Mouse (Mus musculus) liver, embryonic 11.5 days (tissue): Measurements from ENCODE around the gene Shisa3. TPM values are rescaled to one million over a fixed set of nuclear protein-coding genes. Genes with fewer than 3 reads are reported as not detected.

Source experiments
- ATAC-seq: fragments of 200-750 bp; cut with Nextera tagmentation; replicated peaks from 2 replicates; pipeline ENCODE4 v1.8.0; 2017; ENCODE audit warnings: moderate number of reproducible peaks, mild to moderate bottlenecking, moderate TSS enrichment, moderate library complexity; ENCODE audit not compliant: low FRiP score
- DNase-seq: peaks from one replicate; pipeline ENCODE4 v3.0.0-alpha.2; 2017; ENCODE audit warnings: low spot score
- H3K27ac ChIP-seq: fragments of 300-500 bp; sonication (generic); 2 replicates; pipeline ENCODE4 v1.5.1; 2014; ENCODE audit warnings: mild to moderate bottlenecking, low read depth, low read length, control low read depth
- H3K27me3 ChIP-seq: fragments of 300-500 bp; sonication (generic); replicated peaks from 2 replicates; pipeline ENCODE4 v1.6.1; 2014; ENCODE audit warnings: low read length, mixed read lengths; ENCODE audit not compliant: control insufficient read depth, insufficient read depth
- H3K36me3 ChIP-seq: fragments of 300-500 bp; sonication (generic); 2 replicates; pipeline ENCODE4 v1.6.1; 2014; ENCODE audit warnings: mild to moderate bottlenecking, low read length, moderate library complexity, mixed read lengths; ENCODE audit not compliant: control insufficient read depth, insufficient read depth
- H3K4me1 ChIP-seq: fragments of 300-500 bp; sonication (generic); replicated peaks from 2 replicates; pipeline ENCODE4 v1.6.1; 2014; ENCODE audit warnings: low read length, mixed read lengths; ENCODE audit not compliant: control insufficient read depth, insufficient read depth
- H3K4me2 ChIP-seq: fragments of 300-500 bp; sonication (generic); 2 replicates; pipeline ENCODE4 v1.6.1; 2014; ENCODE audit warnings: mild to moderate bottlenecking, control low read depth, moderate library complexity
- H3K4me3 ChIP-seq: fragments of 300-500 bp; sonication (generic); 2 replicates; pipeline ENCODE4 v1.5.1; 2014; ENCODE audit warnings: low read depth, low read length, control low read depth
- H3K9ac ChIP-seq: fragments of 300-500 bp; sonication (generic); 2 replicates; pipeline ENCODE4 v1.6.1; 2014; ENCODE audit warnings: low read depth, low read length, control low read depth
- H3K9me3 ChIP-seq: fragments of 300-500 bp; sonication (generic); 2 replicates; pipeline ENCODE4 v1.6.1; 2016; ENCODE audit warnings: low read length, inconsistent platforms, mixed read lengths; ENCODE audit not compliant: control insufficient read depth
- WGBS: fragments of 180-500 bp; shearing (Covaris S2); extraction: QIAGEN DNeasy Blood & Tissue Kit; methylation state at CpG from one replicate; pipeline ENCODE4 v1.1.7; 2014; 5-methylcytosine and 5-hydroxymethylcytosine counted together
- polyA plus RNA-seq: library from polyadenylated mRNA; unstranded; fragments of >200 nt; fragmentation: Nextera tagmentation; extraction: Ambion mirVana; gene quantifications from 2 replicates; pipeline ENCODE4 v1.2.1, GENCODE M21; 2014

Shisa3 gene
- polyA plus RNA-seq, 1 experiment from 2014 or later: 22.1 TPM

GRCm38 (mm10) chr5:67655696-67656519, 48.2 kb downstream of the Shisa3 start:
- Histone ChIP-seq H3K4me2 (no peak overlapping the region), H3K9ac (no peak overlapping the region), H3K27ac (no peak overlapping the region), H3K4me3 (no peak overlapping the region), H3K4me1 (no peaks in the 10 kb centered on the region), H3K36me3 (0 out of 2 replicates have a peak, but pooled peaks cover 4% of the 10 kb centered on the region), H3K9me3 (no peaks in the 10 kb centered on the region), H3K27me3 (no peaks in the 10 kb centered on the region)
- ATAC-seq (no peak), DNase-seq (no peak)
- WGBS: 77% methylated on average over 14 of the region's 14 CpGs

- no peak for ATAC-seq
Observed at GRCm38 (mm10) chr5:67656821-67657259, 49.2 kb downstream of the Shisa3 start.

GRCm38 (mm10) chr5:67659864-67660263, 52.2 kb downstream of the Shisa3 start:
- H3K27ac ChIP-seq: no peak overlapping the region
- H3K36me3 ChIP-seq: 0 out of 2 replicates have a peak, but pooled peaks cover 4% of the 10 kb centered on the region
- no peak for DNase-seq
- H3K9me3 ChIP-seq: no peaks in the 10 kb centered on the region
- 94% methylated on average over 9 of the region's 9 CpGs for WGBS
- no peaks in the 10 kb centered on the region for H3K27me3 ChIP-seq
- H3K4me3 ChIP-seq: no peak overlapping the region
- no peak overlapping the region for H3K4me2 ChIP-seq
- H3K4me1 ChIP-seq: no peaks in the 10 kb centered on the region
- H3K9ac ChIP-seq: no peak overlapping the region
- ATAC-seq: no peak

More at GRCm38 (mm10) chr5:67656821-67657259, 49.2 kb downstream of the Shisa3 start:
- no peaks in the 10 kb centered on the region for H3K27me3 ChIP-seq
- H3K4me3 ChIP-seq: no peak overlapping the region
- DNase-seq: no peak
- 81% methylated on average over 13 of the region's 13 CpGs for WGBS
- no peak overlapping the region for H3K27ac ChIP-seq
- H3K36me3 ChIP-seq: 0 out of 2 replicates have a peak, but pooled peaks cover 4% of the 10 kb centered on the region
- H3K9me3 ChIP-seq: no peaks in the 10 kb centered on the region
- no peaks in the 10 kb centered on the region for H3K4me1 ChIP-seq
- no peak overlapping the region for H3K4me2 ChIP-seq
- H3K9ac ChIP-seq: no peak overlapping the region

DNA sequence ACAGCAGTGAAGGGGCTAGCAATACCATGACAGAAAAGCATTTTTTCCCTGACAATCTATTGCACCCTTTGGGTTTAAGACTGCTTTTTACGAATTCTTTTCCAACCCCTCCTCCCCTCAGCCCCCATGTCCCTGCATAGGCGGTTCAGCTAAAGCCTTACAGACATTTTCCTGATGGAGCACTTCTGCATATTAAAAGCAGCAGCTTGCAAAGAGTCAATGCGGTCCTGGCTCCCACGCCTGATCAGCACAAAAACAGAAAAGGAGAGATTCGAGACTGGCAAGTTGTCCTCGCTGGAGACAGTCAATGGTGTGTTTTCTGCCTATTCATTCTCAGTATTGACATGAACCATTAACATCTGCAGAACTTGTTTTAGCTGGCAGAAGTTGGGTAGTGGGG, 55.0 kb downstream of the Shisa3 start:
- Histone ChIP-seq H3K4me1 (no peaks in the 10 kb centered on the region), H3K9me3 (no peaks in the 10 kb centered on the region), H3K27ac (no peak overlapping the region), H3K4me2 (no peak overlapping the region), H3K27me3 (no peaks in the 10 kb centered on the region), H3K4me3 (no peak overlapping the region), H3K9ac (no peak overlapping the region), H3K36me3 (peaks cover 6% of the 10 kb centered on the region; the same call in 1 of the 2 replicates)
- ATAC-seq (no peak), DNase-seq (no peak)
- whole genome bisulfite sequencing: 74% methylated on average over 6 of the region's 6 CpGs

DNA sequence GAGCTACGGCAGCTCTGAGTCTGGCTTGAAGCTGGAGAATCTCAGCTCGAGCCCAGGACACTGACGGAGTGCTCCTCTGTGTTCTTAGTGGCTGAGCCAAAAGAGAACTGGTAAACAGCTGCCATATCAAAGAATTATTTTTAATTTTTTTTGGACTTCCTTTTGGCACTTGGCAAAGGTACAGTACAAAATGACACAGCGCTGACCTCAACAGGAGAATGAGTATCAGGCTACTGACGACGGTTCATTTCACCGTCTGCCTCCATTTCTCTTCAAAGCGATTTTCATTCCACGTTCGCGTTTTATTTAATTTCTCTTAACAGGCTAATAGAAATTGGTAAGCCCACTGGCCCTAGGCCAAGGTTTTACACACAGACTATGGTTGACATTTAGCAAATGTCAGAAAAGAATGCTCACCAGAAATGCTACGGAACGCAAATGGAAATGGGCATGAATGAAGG, 61.8 kb downstream of the Shisa3 start:
- DNase-seq: no peak
- H3K27ac ChIP-seq: no peak overlapping the region
- ATAC-seq: no peak

DNA sequence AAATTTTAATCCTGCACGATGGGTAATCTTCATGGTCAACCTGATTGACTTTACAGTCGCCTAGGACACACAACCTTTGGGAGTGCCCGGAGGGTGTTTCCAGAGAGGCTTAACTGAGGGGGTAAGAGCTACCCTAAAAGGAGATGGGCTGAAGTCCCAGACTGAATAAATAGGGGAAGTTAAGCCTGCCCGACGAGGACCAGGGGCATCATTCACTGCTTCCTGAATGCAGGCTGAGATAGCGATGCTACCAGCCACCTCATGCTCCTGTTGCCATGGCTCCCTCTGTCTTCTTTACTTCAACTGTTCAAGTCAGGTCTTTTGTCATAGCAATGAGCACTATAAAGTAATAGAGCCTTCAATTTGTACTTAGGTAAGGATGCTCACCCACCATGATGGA, 62.5 kb downstream of the Shisa3 start:
- WGBS: 67% methylated on average over 6 of the region's 6 CpGs
- Histone ChIP-seq H3K36me3 (peaks cover 9% of the 10 kb centered on the region; the same call in 1 of the 2 replicates), H3K9ac (no peak overlapping the region), H3K27ac (no peak overlapping the region), H3K4me1 (no peaks in the 10 kb centered on the region), H3K4me2 (no peak overlapping the region), H3K9me3 (no peaks in the 10 kb centered on the region), H3K4me3 (no peak overlapping the region), H3K27me3 (no peaks in the 10 kb centered on the region)
- DNase-seq (no peak), ATAC-seq (no peak)

More for the DNA sequence above, 61.8 kb downstream of the Shisa3 start:
- H3K9me3 ChIP-seq: no peaks in the 10 kb centered on the region
- no peak overlapping the region for H3K4me2 ChIP-seq
- no peak overlapping the region for H3K4me3 ChIP-seq
- 86% methylated on average over 13 of the region's 13 CpGs for WGBS
- H3K36me3 ChIP-seq: peaks cover 9% of the 10 kb centered on the region; the same call in 1 of the 2 replicates
- H3K9ac ChIP-seq: no peak overlapping the region
- no peaks in the 10 kb centered on the region for H3K27me3 ChIP-seq
- H3K4me1 ChIP-seq: no peaks in the 10 kb centered on the region

- 81% methylated on average over 4 of the region's 4 CpGs for WGBS
- no peak overlapping the region for H3K27ac ChIP-seq
- H3K4me1 ChIP-seq: no peaks in the 10 kb centered on the region
- H3K9me3 ChIP-seq: no peaks in the 10 kb centered on the region
- H3K36me3 ChIP-seq: peaks cover 10% of the 10 kb centered on the region; the same call in 1 of the 2 replicates
- H3K4me3 ChIP-seq: no peak overlapping the region
- no peak overlapping the region for H3K9ac ChIP-seq
- no peak overlapping the region for H3K4me2 ChIP-seq
- ATAC-seq (no peak), DNase-seq (no peak)
- H3K27me3 ChIP-seq: no peaks in the 10 kb centered on the region
Observed at GRCm38 (mm10) chr5:67673008-67673407, 65.3 kb downstream of the Shisa3 start.
